In genomic region chr1:191932286-191932985, GRCm38 (mm10) we compare ENCODE assay signal across 22 mouse cellular contexts. TPM values are rescaled to one million over a fixed set of nuclear protein-coding genes. Genes with fewer than 3 reads are reported as not detected.
DNase-seq lines count a peak whose midpoint lies in the region; ATAC-seq and TF ChIP-seq lines count a peak whose summit lies in the region.
"Had no signal": no experiment of that assay in that cellular context is flagged by ENCODE, and none has a peak within 500 bp of the region (broad histone marks: within the 10 kb centered on the region; RNA-seq: fewer than 3 reads in every experiment).

No protein-coding gene starts in this region.

- WGBS in kidney, embryonic 14.5 days, result 24% methylated on average over 8 of the region's 8 CpGs
- WGBS in kidney, adult 2 months, result 62% methylated on average over 8 of the region's 8 CpGs
- 75% methylated on average over 8 of the region's 8 CpGs for WGBS in midbrain, embryonic 14.5 days
- 70% methylated on average over 8 of the region's 8 CpGs for WGBS in midbrain, embryonic 10.5 days

- peaks cover 26% of the 10 kb centered on the region for H3K4me1 ChIP-seq in kidney, embryonic 14.5 days (ENCODE audit: control insufficient read depth, insufficient read depth, low read length)
- peaks cover 16% of the 10 kb centered on the region; the same call in 1 of the 2 replicates for H3K4me1 ChIP-seq in kidney, adult 2 months (ENCODE audit: control insufficient read depth, insufficient read depth, low read length)
- H3K4me1 ChIP-seq in midbrain, embryonic 14.5 days (ENCODE audit: control insufficient read depth, insufficient read depth, low read length), result no peaks in the 10 kb centered on the region
- H3K4me1 ChIP-seq in midbrain, embryonic 10.5 days, result 0 out of 2 replicates have a peak, but pooled peaks cover 3% of the 10 kb centered on the region
- H3K4me1 ChIP-seq: forebrain, embryonic 13.5 days; hindbrain, embryonic 15.5 days had no signal

- no peak for TF ChIP-seq POLR2A in kidney, adult 2 months (IDR thresholded peaks at IDR 0.05; ENCODE audit: low read depth, low read length)

- no peaks in the 10 kb centered on the region for H3K27me3 ChIP-seq in kidney, embryonic 14.5 days (ENCODE audit: control insufficient read depth, insufficient read depth, low read length)
- no peaks in the 10 kb centered on the region for H3K27me3 ChIP-seq in kidney, adult 2 months (replicated peaks; ENCODE audit: control insufficient read depth, insufficient read depth, low read length)
- H3K27me3 ChIP-seq in midbrain, embryonic 14.5 days (ENCODE audit: control insufficient read depth, insufficient read depth, low read length), result no peaks in the 10 kb centered on the region
- H3K27me3 ChIP-seq in midbrain, embryonic 10.5 days (ENCODE audit: low read depth, poor library complexity, severe bottlenecking), result peaks cover 11% of the 10 kb centered on the region
- H3K27me3 ChIP-seq: forebrain, embryonic 13.5 days; heart, embryonic 15.5 days; hindbrain, embryonic 15.5 days had no signal

- 0 out of 2 replicates have a peak, but pooled peaks have one; percentile 43 for ATAC-seq in kidney, embryonic 14.5 days (ENCODE audit: low FRiP score, low TSS enrichment)
- ATAC-seq in midbrain, embryonic 14.5 days (ENCODE audit: low FRiP score, low TSS enrichment), result no peak
- ATAC-seq: forebrain, embryonic 13.5 days; forebrain, postnatal 0 days had no signal

- no peaks in the 10 kb centered on the region for H3K9me3 ChIP-seq in kidney, embryonic 14.5 days (ENCODE audit: control insufficient read depth, low read length)
- no peaks in the 10 kb centered on the region for H3K9me3 ChIP-seq in midbrain, embryonic 14.5 days (ENCODE audit: control insufficient read depth, low read length)
- no peaks in the 10 kb centered on the region for H3K9me3 ChIP-seq in midbrain, embryonic 10.5 days (replicated peaks)
- H3K9me3 ChIP-seq: embryonic facial prominence, embryonic 10.5 days; forebrain, embryonic 13.5 days; heart, embryonic 15.5 days; hindbrain, embryonic 15.5 days had no signal

- no peaks in the 10 kb centered on the region for H3K36me3 ChIP-seq in kidney, embryonic 14.5 days (ENCODE audit: control insufficient read depth, insufficient read depth, low read length)
- no peaks in the 10 kb centered on the region for H3K36me3 ChIP-seq in kidney, adult 2 months (ENCODE audit: control insufficient read depth, insufficient read depth, low read length)
- H3K36me3 ChIP-seq in midbrain, embryonic 14.5 days (ENCODE audit: control insufficient read depth, insufficient read depth, low read length), result no peaks in the 10 kb centered on the region
- H3K36me3 ChIP-seq in midbrain, embryonic 10.5 days, result no peaks in the 10 kb centered on the region
- H3K36me3 ChIP-seq: embryonic facial prominence, embryonic 10.5 days; heart, embryonic 15.5 days; hindbrain, embryonic 15.5 days had no signal

- no peak overlapping the region for H3K4me2 ChIP-seq in kidney, embryonic 14.5 days (replicated peaks; ENCODE audit: low read depth, low read length)
- H3K4me2 ChIP-seq in midbrain, embryonic 14.5 days (ENCODE audit: low read length), result no peak overlapping the region
- H3K4me2 ChIP-seq: forebrain, embryonic 13.5 days; heart, embryonic 11.5 days; heart, embryonic 15.5 days; hindbrain, embryonic 15.5 days had no signal

- H3K9ac ChIP-seq in kidney, embryonic 14.5 days (ENCODE audit: low read depth, low read length), result no peak overlapping the region
- no peak overlapping the region for H3K9ac ChIP-seq in midbrain, embryonic 14.5 days (replicated peaks; ENCODE audit: low read length)
- H3K9ac ChIP-seq: forebrain, embryonic 13.5 days; forebrain, postnatal 0 days; heart, embryonic 15.5 days; hindbrain, embryonic 15.5 days had no signal

- intact Hi-C loops in left cerebral cortex, postnatal 14 days (cut with DNase I), result no loop called here

- H3K4me3 ChIP-seq in kidney, embryonic 14.5 days (ENCODE audit: low read length), result no peak overlapping the region
- H3K4me3 ChIP-seq in kidney, adult 2 months (ENCODE audit: insufficient read depth, low read depth, low read length), result no peak overlapping the region
- no peak overlapping the region for H3K4me3 ChIP-seq in midbrain, embryonic 14.5 days (replicated peaks; ENCODE audit: low read depth, low read length)
- H3K4me3 ChIP-seq in midbrain, embryonic 10.5 days, result no peak overlapping the region
- H3K4me3 ChIP-seq: embryonic facial prominence, embryonic 10.5 days; forebrain, embryonic 13.5 days; heart, embryonic 15.5 days; hindbrain, embryonic 15.5 days had no signal

- DNase-seq in kidney, adult 2 months, result no peak
- DNase-seq in midbrain, embryonic 14.5 days, result no peak
- no peak for DNase-seq in midbrain, embryonic 10.5 days (ENCODE audit: low spot score)
- DNase-seq in ES-CJ7 (ENCODE audit: low read depth, low spot score), result peak; percentile 72
- peak; percentile 69 for DNase-seq in ZHBTc4 (ENCODE audit: low read depth, low spot score)
- no peak for DNase-seq in left cerebral cortex, postnatal 14 days (ENCODE audit: low spot score in 2 of 2)
- DNase-seq: adrenal gland, adult 2 months; adrenal gland, postnatal 25 days; cerebellum, adult 18-20 months; cerebellum, adult 9-11 months; cerebellum, postnatal 36 days; forebrain, postnatal 0 days; gastrocnemius, postnatal 36 days; heart, adult 18-20 months had no signal

- no peak overlapping the region for H3K27ac ChIP-seq in kidney, embryonic 14.5 days (ENCODE audit: low read depth, low read length)
- no peak overlapping the region for H3K27ac ChIP-seq in kidney, adult 2 months (ENCODE audit: insufficient read depth, low read depth, low read length)
- H3K27ac ChIP-seq in midbrain, embryonic 14.5 days (replicated peaks; ENCODE audit: low read depth, low read length), result peak overlapping the region; percentile 14; the same call in 1 of the 2 replicates
- no peak overlapping the region for H3K27ac ChIP-seq in midbrain, embryonic 10.5 days (replicated peaks)
- H3K27ac ChIP-seq: embryonic facial prominence, embryonic 10.5 days; forebrain, embryonic 13.5 days; heart, embryonic 15.5 days; hindbrain, embryonic 15.5 days had no signal

- TF ChIP-seq CTCF in kidney, adult 2 months (conservative IDR thresholded peaks at IDR 0.05; ENCODE audit: insufficient read depth, insufficient read length, low read depth, low read length), result no peak

RNA-seq across cellular contexts. Expression of gene Slc30a1, which starts 25.9 kb away (rescaled TPM):
- polyA plus RNA-seq in kidney, embryonic 14.5 days (2014; fragmentation: Nextera tagmentation; extraction: Ambion mirVana), result 2.0 and 2.4 TPM in 2 replicates
- 18.1 and 19.9 TPM in 2 replicates for polyA plus RNA-seq in kidney, adult 2 months (2012; rRNA removed)
- polyA plus RNA-seq in midbrain, embryonic 14.5 days (2014; fragmentation: Nextera tagmentation; extraction: Ambion mirVana), result 2.3 and 2.9 TPM in 2 replicates
- polyA plus RNA-seq in midbrain, embryonic 10.5 days (2016; fragmentation: Nextera tagmentation; extraction: Ambion mirVana), result 1.2 and 1.3 TPM in 2 replicates
- total RNA-seq in left cerebral cortex, postnatal 14 days (2021), result 10 to 100 TPM; 33.4 to 36.2 TPM

RNA-seq across cellular contexts. Expression of gene Rd3, which starts 44.7 kb away (rescaled TPM):
- polyA plus RNA-seq in kidney, embryonic 14.5 days (2014; fragmentation: Nextera tagmentation; extraction: Ambion mirVana), result 0.20 and 0.27 TPM in 2 replicates
- polyA plus RNA-seq in kidney, adult 2 months (2012; rRNA removed), result 0.41 and 0.88 TPM in 2 replicates
- polyA plus RNA-seq in midbrain, embryonic 14.5 days (2014; fragmentation: Nextera tagmentation; extraction: Ambion mirVana), result 1.6 and 2.4 TPM in 2 replicates
- polyA plus RNA-seq in midbrain, embryonic 10.5 days (2016; fragmentation: Nextera tagmentation; extraction: Ambion mirVana), result 0.62 and 0.82 TPM in 2 replicates
- under 1 TPM; 0.35 to 0.36 TPM for total RNA-seq in left cerebral cortex, postnatal 14 days (2021)
- total RNA-seq: gastrocnemius, adult 8-10 months; MEL had no signal

Comparison
In these comparisons a context has a peak if more than half of its experiments do, and no peak if none do; other contexts are left out.
1. DNase-seq: peak in ES-CJ7 (single experiment) and ZHBTc4 (single experiment); none in kidney, adult 2 months (single experiment), midbrain, embryonic 14.5 days (single experiment), midbrain, embryonic 10.5 days (single experiment) and left cerebral cortex, postnatal 14 days (0 of 2).